In the genomic region with DNA sequence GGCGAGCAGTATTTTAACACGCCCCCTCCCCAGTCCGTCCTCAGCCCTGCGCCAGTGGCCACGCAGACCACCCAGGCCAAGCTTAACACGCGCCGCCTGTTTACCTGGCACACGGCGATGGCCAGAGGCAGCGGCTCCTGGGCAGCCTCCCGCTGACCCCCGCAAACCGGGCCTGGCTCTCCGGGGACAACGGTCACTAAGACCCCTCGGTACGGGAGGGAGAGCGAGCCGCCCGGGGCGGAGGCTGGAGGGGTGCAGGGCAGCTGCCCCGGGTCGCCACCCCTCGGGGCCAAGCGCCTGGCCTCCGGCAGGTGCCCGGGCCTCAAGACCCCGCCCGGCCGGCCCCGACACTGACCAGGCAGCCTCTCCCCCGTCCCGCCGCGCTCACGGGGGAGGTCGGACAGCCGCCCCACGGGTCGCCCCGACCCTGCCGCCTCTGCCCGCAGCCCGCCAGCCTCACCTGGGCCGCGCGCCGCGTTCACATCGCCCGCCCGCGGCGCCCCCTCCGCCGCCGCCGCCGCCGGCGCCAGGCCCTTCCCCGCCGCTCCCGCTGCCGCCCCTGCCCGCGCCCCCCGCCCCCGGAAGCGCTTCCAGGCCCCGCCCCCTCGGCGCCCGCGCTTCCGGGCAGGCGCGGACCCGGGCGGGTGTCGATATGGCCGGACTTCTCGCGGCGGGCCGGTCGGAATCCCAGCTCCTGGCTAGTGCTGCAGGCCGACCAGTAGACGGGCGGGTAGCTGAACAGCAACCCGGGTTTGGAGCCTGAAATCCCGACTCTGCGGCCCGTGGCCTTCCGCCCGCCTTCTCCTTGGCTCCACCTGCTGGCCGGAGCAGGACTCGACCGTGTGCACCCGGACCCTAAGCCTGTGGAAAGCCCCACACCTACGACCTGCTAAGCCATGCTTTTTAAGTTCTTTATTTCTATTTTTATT, we compare ENCODE assay signal across 8 mouse cellular contexts. TPM values are rescaled to one million over a fixed set of nuclear protein-coding genes. Genes with fewer than 3 reads are reported as not detected.
DNase-seq lines count a peak whose midpoint lies in the region; ATAC-seq and TF ChIP-seq lines count a peak whose summit lies in the region.

A gene (minus strand): TSS at position 554 of the 929 bp plus-strand sequence.

- peaks cover 2% of the 10 kb centered on the region for H3K36me3 ChIP-seq in ES-Bruce4 (ENCODE audit: control insufficient read depth, insufficient read depth, low read length, poor library complexity, severe bottlenecking)
- peaks cover 12% of the 10 kb centered on the region for H3K36me3 ChIP-seq in embryonic facial prominence, embryonic 13.5 days
- H3K36me3 ChIP-seq in heart, embryonic 13.5 days, result peaks cover 26% of the 10 kb centered on the region
- H3K36me3 ChIP-seq in kidney, postnatal 0 days (ENCODE audit: insufficient read depth, low read length), result no peaks in the 10 kb centered on the region
- H3K36me3 ChIP-seq in neural tube, embryonic 14.5 days (ENCODE audit: control insufficient read depth, insufficient read depth, low read length), result peaks cover 10% of the 10 kb centered on the region; the same call in 1 of the 2 replicates

- peak within 1 kb of the TSS; percentile 98 for H3K4me3 ChIP-seq in ES-Bruce4 (ENCODE audit: low read depth, low read length)
- H3K4me3 ChIP-seq in embryonic facial prominence, embryonic 13.5 days, result peak within 1 kb of the TSS; percentile 99
- peak within 1 kb of the TSS; percentile 86 for H3K4me3 ChIP-seq in heart, embryonic 13.5 days
- H3K4me3 ChIP-seq in kidney, postnatal 0 days (replicated peaks; ENCODE audit: low read depth, low read length), result peak within 1 kb of the TSS; percentile 97
- H3K4me3 ChIP-seq in neural tube, embryonic 14.5 days (ENCODE audit: low read depth, low read length), result peak within 1 kb of the TSS; percentile 96

- peaks cover 4% of the 10 kb centered on the region for H3K4me1 ChIP-seq in ES-Bruce4 (ENCODE audit: control insufficient read depth, insufficient read depth, low read length)
- peaks cover 46% of the 10 kb centered on the region for H3K4me1 ChIP-seq in embryonic facial prominence, embryonic 13.5 days
- peaks cover 49% of the 10 kb centered on the region for H3K4me1 ChIP-seq in heart, embryonic 13.5 days
- peaks cover 19% of the 10 kb centered on the region for H3K4me1 ChIP-seq in kidney, postnatal 0 days (replicated peaks; ENCODE audit: insufficient read depth, low read length)
- H3K4me1 ChIP-seq in neural tube, embryonic 14.5 days (ENCODE audit: control insufficient read depth, insufficient read depth, low read length), result peaks cover 24% of the 10 kb centered on the region

- no peaks in the 10 kb centered on the region for H3K27me3 ChIP-seq in ES-Bruce4 (ENCODE audit: control insufficient read depth, insufficient read depth, low read length, poor library complexity, severe bottlenecking)
- H3K27me3 ChIP-seq in embryonic facial prominence, embryonic 13.5 days, result no peaks in the 10 kb centered on the region
- H3K27me3 ChIP-seq in heart, embryonic 13.5 days (replicated peaks), result no peaks in the 10 kb centered on the region
- no peaks in the 10 kb centered on the region for H3K27me3 ChIP-seq in kidney, postnatal 0 days (ENCODE audit: insufficient read depth, low read length)
- H3K27me3 ChIP-seq in neural tube, embryonic 14.5 days (ENCODE audit: control insufficient read depth, insufficient read depth, low read length), result no peaks in the 10 kb centered on the region

- TF ChIP-seq CTCF in ES-Bruce4 (IDR thresholded peaks at IDR 0.05; ENCODE audit: low read depth, low read length), result peak; percentile 69
- TF ChIP-seq CTCF in kidney, postnatal 0 days (IDR thresholded peaks at IDR 0.05; ENCODE audit: low read depth), result peak; percentile 79

- H3K4me2 ChIP-seq in embryonic facial prominence, embryonic 13.5 days, result peak within 1 kb of the TSS; percentile 75
- H3K4me2 ChIP-seq in heart, embryonic 13.5 days, result peak within 1 kb of the TSS; percentile 84
- peak within 1 kb of the TSS; percentile 88 for H3K4me2 ChIP-seq in kidney, postnatal 0 days (ENCODE audit: low read length)
- H3K4me2 ChIP-seq in neural tube, embryonic 14.5 days (ENCODE audit: low read depth, low read length), result peak within 1 kb of the TSS; percentile 93

- peak; percentile 71 for ATAC-seq in embryonic facial prominence, embryonic 13.5 days (ENCODE audit: insufficient number of reproducible peaks, insufficient read depth, low FRiP score, low TSS enrichment, low read depth)
- ATAC-seq in heart, embryonic 13.5 days (ENCODE audit: extremely low read depth, insufficient number of reproducible peaks, low FRiP score, low TSS enrichment), result peak; percentile 70
- peak; percentile 69 for ATAC-seq in kidney, postnatal 0 days (replicated peaks; ENCODE audit: low FRiP score, low read depth)
- ATAC-seq in neural tube, embryonic 14.5 days (ENCODE audit: low read depth), result peak; percentile 77

- no peaks in the 10 kb centered on the region for H3K9me3 ChIP-seq in ES-Bruce4 (replicated peaks; ENCODE audit: control insufficient read depth, insufficient read depth, low read length, poor library complexity, severe bottlenecking)
- no peaks in the 10 kb centered on the region for H3K9me3 ChIP-seq in embryonic facial prominence, embryonic 13.5 days
- H3K9me3 ChIP-seq in heart, embryonic 13.5 days, result no peaks in the 10 kb centered on the region
- H3K9me3 ChIP-seq in kidney, postnatal 0 days (replicated peaks; ENCODE audit: low read length), result no peaks in the 10 kb centered on the region
- H3K9me3 ChIP-seq in neural tube, embryonic 14.5 days (ENCODE audit: control insufficient read depth, low read length), result no peaks in the 10 kb centered on the region

- peak; percentile 42 to 47 for DNase-seq in adrenal gland, postnatal 4 days (ENCODE audit: low spot score in 2 of 2)
- peak; percentile 75 for DNase-seq in kidney, postnatal 0 days (ENCODE audit: low spot score)
- peak; percentile 52 to 55 for DNase-seq in lung, adult 18-20 months
- peak; percentile 73 for DNase-seq in thymus, postnatal 25 days

- peak within 1 kb of the TSS; percentile 70 for H3K27ac ChIP-seq in ES-Bruce4 (ENCODE audit: insufficient read depth, low read length)
- peak within 1 kb of the TSS; percentile 86 for H3K27ac ChIP-seq in embryonic facial prominence, embryonic 13.5 days
- H3K27ac ChIP-seq in heart, embryonic 13.5 days (replicated peaks), result peak within 1 kb of the TSS; percentile 79
- peak within 1 kb of the TSS; percentile 84 for H3K27ac ChIP-seq in kidney, postnatal 0 days
- H3K27ac ChIP-seq in neural tube, embryonic 14.5 days (ENCODE audit: low read depth, low read length), result peak within 1 kb of the TSS; percentile 62

- WGBS in embryonic facial prominence, embryonic 13.5 days, result under 1% methylated on average over 77 of the region's 102 CpGs
- WGBS in heart, embryonic 13.5 days, result under 1% methylated on average over 86 of the region's 102 CpGs
- under 1% methylated on average over 71 of the region's 102 CpGs for WGBS in kidney, postnatal 0 days
- WGBS in neural tube, embryonic 14.5 days, result under 1% methylated on average over 53 of the region's 102 CpGs

- TF ChIP-seq POLR2A in ES-Bruce4 (IDR thresholded peaks at IDR 0.05; ENCODE audit: insufficient read depth, low read length), result no peak

- peak within 1 kb of the TSS; percentile 95 for H3K9ac ChIP-seq in ES-Bruce4 (ENCODE audit: low read depth, poor library complexity, severe bottlenecking)
- H3K9ac ChIP-seq in embryonic facial prominence, embryonic 13.5 days, result peak within 1 kb of the TSS; percentile 98
- peak within 1 kb of the TSS; percentile 98 for H3K9ac ChIP-seq in heart, embryonic 13.5 days
- H3K9ac ChIP-seq in kidney, postnatal 0 days (ENCODE audit: low read depth, low read length), result peak within 1 kb of the TSS; percentile 93
- peak within 1 kb of the TSS; percentile 96 for H3K9ac ChIP-seq in neural tube, embryonic 14.5 days (replicated peaks; ENCODE audit: low read depth, low read length)

- no peak for TF ChIP-seq EP300 in ES-Bruce4 (IDR thresholded peaks at IDR 0.05; ENCODE audit: insufficient read depth, low read depth, low read length)

RNA-seq across cellular contexts. Expression of the gene that starts here (rescaled TPM):
- polyA plus RNA-seq in ES-Bruce4 (2011; ENCODE audit: insufficient read depth, insufficient read length, low read depth, missing spikeins), result 20.3 and 21.4 TPM in 2 replicates
- total RNA-seq in adrenal gland, postnatal 4 days (2021), result 10 to 100 TPM; 22.9 TPM
- 7.6 and 9.4 TPM in 2 replicates for polyA plus RNA-seq in embryonic facial prominence, embryonic 13.5 days (2015; fragmentation: Nextera tagmentation; extraction: Ambion mirVana)
- polyA plus RNA-seq in heart, embryonic 13.5 days (2015; fragmentation: Nextera tagmentation; extraction: Ambion mirVana), result 3.5 TPM in 2 replicates
- 3.5 and 3.8 TPM in 2 replicates for polyA plus RNA-seq in kidney, postnatal 0 days (2015; fragmentation: Nextera tagmentation; extraction: Ambion mirVana)
- polyA plus RNA-seq in neural tube, embryonic 14.5 days (2014; fragmentation: Nextera tagmentation; extraction: Ambion mirVana), result 9.6 and 12.9 TPM in 2 replicates

Comparison
In these comparisons a context has a peak if more than half of its experiments do, and no peak if none do; other contexts are left out.
1. Peak in every context shown above with its lines: DNase-seq, ATAC-seq, H3K4me3 ChIP-seq and H3K27ac ChIP-seq.